Mouse (Mus musculus): ENCODE results near the gene Cnr2.

GRCm38 (mm10) chr4:135902606-135903242, 7.5 kb downstream of the Cnr2 start:
- TF ChIP-seq CTCF (IDR thresholded peaks at IDR 0.05): no peak
- TF ChIP-seq EP300 (IDR thresholded peaks at IDR 0.05; ENCODE audit: insufficient read depth, low read depth, low read length): no peak
